Mouse (Mus musculus): Measurements from ENCODE around the gene BC107364. TPM values are rescaled to one million over a fixed set of nuclear protein-coding genes. Genes with fewer than 3 reads are reported as not detected.

Gene BC107364
- polyA plus RNA-seq (2015; fragmentation: Nextera tagmentation; extraction: Ambion mirVana), result not detected in 2 replicates

DNA sequence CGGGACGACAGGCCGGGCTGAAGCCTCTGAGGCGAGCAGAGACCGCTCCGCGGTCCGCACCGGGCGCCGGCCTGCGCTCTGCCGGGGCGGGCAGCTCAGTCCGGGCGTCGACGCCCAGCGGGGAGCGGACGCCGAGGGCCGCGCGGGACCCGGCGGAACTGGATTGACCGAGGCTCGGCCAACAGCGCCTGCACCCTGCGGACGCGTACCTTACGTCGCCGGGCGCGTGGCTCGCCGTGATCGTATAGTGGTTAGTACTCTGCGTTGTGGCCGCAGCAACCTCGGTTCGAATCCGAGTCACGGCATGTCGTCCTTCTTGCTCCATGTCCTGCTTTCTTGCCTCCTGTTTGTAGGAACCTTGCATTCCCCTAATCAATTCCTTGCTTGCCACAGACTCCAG lies at the start of gene BC107364:
Gene BC107364, minus strand, starts transcription at position 45 of the 400 bp plus-strand sequence.

Other genes starting within 250 kb of the BC107364 start
- gene Bola1, start 232.6 kb downstream of the BC107364 start, polyA plus RNA-seq (2015; fragmentation: Nextera tagmentation; extraction: Ambion mirVana), result 63.3 and 67.3 TPM in 2 replicates
- gene Hist2h2ab, start 232.4 kb downstream of the BC107364 start, polyA plus RNA-seq (2015; fragmentation: Nextera tagmentation; extraction: Ambion mirVana), result 1.0 TPM in 1 of 2 replicates, not detected in the other
- 26.4 and 35.3 TPM in 2 replicates for gene Hist2h2ac, start 231.4 kb downstream of the BC107364 start, polyA plus RNA-seq (2015; fragmentation: Nextera tagmentation; extraction: Ambion mirVana)
- 5.3 and 7.1 TPM in 2 replicates for gene Hist2h2be, start 231.2 kb downstream of the BC107364 start, polyA plus RNA-seq (2015; fragmentation: Nextera tagmentation; extraction: Ambion mirVana)
- gene Hist2h3c2, start 213.2 kb downstream of the BC107364 start, polyA plus RNA-seq (2015; fragmentation: Nextera tagmentation; extraction: Ambion mirVana), result 23.0 and 25.0 TPM in 2 replicates
- 186 and 191 TPM in 2 replicates for gene Hist2h2aa2, start 212.0 kb downstream of the BC107364 start, polyA plus RNA-seq (2015; fragmentation: Nextera tagmentation; extraction: Ambion mirVana)
- 81.9 and 88.4 TPM in 2 replicates for gene Hist2h2aa1, start 206.8 kb downstream of the BC107364 start, polyA plus RNA-seq (2015; fragmentation: Nextera tagmentation; extraction: Ambion mirVana)
- 1.7 and 4.4 TPM in 2 replicates for gene Hist2h3c1, start 205.6 kb downstream of the BC107364 start, polyA plus RNA-seq (2015; fragmentation: Nextera tagmentation; extraction: Ambion mirVana)
- gene Hist2h4, start 189.0 kb downstream of the BC107364 start, polyA plus RNA-seq (2015; fragmentation: Nextera tagmentation; extraction: Ambion mirVana), result 105 and 133 TPM in 2 replicates
- 216 and 277 TPM in 2 replicates for gene Hist2h3b, start 183.7 kb downstream of the BC107364 start, polyA plus RNA-seq (2015; fragmentation: Nextera tagmentation; extraction: Ambion mirVana)
- gene Hist2h2bb, start 182.6 kb downstream of the BC107364 start, polyA plus RNA-seq (2015; fragmentation: Nextera tagmentation; extraction: Ambion mirVana), result 27.1 and 37.8 TPM in 2 replicates
- 4.8 and 7.0 TPM in 2 replicates for gene Fcgr1, start 158.3 kb downstream of the BC107364 start, polyA plus RNA-seq (2015; fragmentation: Nextera tagmentation; extraction: Ambion mirVana)
- gene Hfe2, start 72.9 kb upstream of the BC107364 start, polyA plus RNA-seq (2015; fragmentation: Nextera tagmentation; extraction: Ambion mirVana), result 0.08 TPM in 1 of 2 replicates, not detected in the other
- 163 and 201 TPM in 2 replicates for gene Txnip, start 105.7 kb upstream of the BC107364 start, polyA plus RNA-seq (2015; fragmentation: Nextera tagmentation; extraction: Ambion mirVana)
- 0.48 and 0.51 TPM in 2 replicates for gene Gm16253, start 124.7 kb upstream of the BC107364 start, polyA plus RNA-seq (2015; fragmentation: Nextera tagmentation; extraction: Ambion mirVana)
- 23.0 and 30.8 TPM in 2 replicates for gene Polr3gl, start 141.9 kb upstream of the BC107364 start, polyA plus RNA-seq (2015; fragmentation: Nextera tagmentation; extraction: Ambion mirVana)
- 0.36 and 0.44 TPM in 2 replicates for gene Ankrd34a, start 144.3 kb upstream of the BC107364 start, polyA plus RNA-seq (2015; fragmentation: Nextera tagmentation; extraction: Ambion mirVana)
- 2.2 and 2.4 TPM in 2 replicates for gene Lix1l, start 148.8 kb upstream of the BC107364 start, polyA plus RNA-seq (2015; fragmentation: Nextera tagmentation; extraction: Ambion mirVana)
- gene Rbm8a, start 177.6 kb upstream of the BC107364 start, polyA plus RNA-seq (2015; fragmentation: Nextera tagmentation; extraction: Ambion mirVana), result 106 and 114 TPM in 2 replicates
- 25.6 and 26.8 TPM in 2 replicates for gene Pex11b, start 183.1 kb upstream of the BC107364 start, polyA plus RNA-seq (2015; fragmentation: Nextera tagmentation; extraction: Ambion mirVana)
- 0.04 TPM in 2 replicates for gene Gm42957, start 183.2 kb upstream of the BC107364 start, polyA plus RNA-seq (2015; fragmentation: Nextera tagmentation; extraction: Ambion mirVana)
- gene Itga10, start 193.3 kb upstream of the BC107364 start, polyA plus RNA-seq (2015; fragmentation: Nextera tagmentation; extraction: Ambion mirVana), result 0.18 and 0.36 TPM in 2 replicates
- 0.40 and 0.49 TPM in 2 replicates for gene Ankrd35, start 217.8 kb upstream of the BC107364 start, polyA plus RNA-seq (2015; fragmentation: Nextera tagmentation; extraction: Ambion mirVana)
- gene Pias3, start 244.1 kb upstream of the BC107364 start, polyA plus RNA-seq (2015; fragmentation: Nextera tagmentation; extraction: Ambion mirVana), result 13.2 and 18.1 TPM in 2 replicates